Mouse (Mus musculus) forebrain, embryonic 11.5 days (tissue): Measurements from ENCODE around the gene Pmm2. TPM values are rescaled to one million over a fixed set of nuclear protein-coding genes. Genes with fewer than 3 reads are reported as not detected.

Experiments
- ATAC-seq: fragments of 200-750 bp; cut with Nextera tagmentation; replicated peaks from 2 replicates; pipeline ENCODE4 v1.8.0; 2017; ENCODE audit warnings: moderate TSS enrichment; ENCODE audit not compliant: low FRiP score
- DNase-seq: peaks from one replicate; pipeline ENCODE4 v3.0.0-alpha.2; 2017; ENCODE audit warnings: low spot score
- H3K27ac ChIP-seq: fragments of 300-500 bp; sonication (generic); 2 replicates; pipeline ENCODE4 v1.5.1; 2014; ENCODE audit warnings: low read depth, low read length
- H3K27me3 ChIP-seq: fragments of 300-500 bp; sonication (generic); 2 replicates; pipeline ENCODE4 v1.6.1; 2014; ENCODE audit warnings: mild to moderate bottlenecking, low read length, mixed read lengths; ENCODE audit not compliant: control insufficient read depth, insufficient read depth
- H3K36me3 ChIP-seq: fragments of 300-500 bp; sonication (generic); 2 replicates; pipeline ENCODE4 v1.6.1; 2014; ENCODE audit warnings: mild to moderate bottlenecking, low read length, moderate library complexity, mixed read lengths; ENCODE audit not compliant: control insufficient read depth, insufficient read depth
- H3K4me1 ChIP-seq: fragments of 300-500 bp; sonication (generic); replicated peaks from 2 replicates; pipeline ENCODE4 v1.6.1; 2014; ENCODE audit warnings: low read length, mixed read lengths; ENCODE audit not compliant: control insufficient read depth, insufficient read depth
- H3K4me2 ChIP-seq: fragments of 300-500 bp; sonication (generic); 2 replicates; pipeline ENCODE4 v1.6.1; 2014; ENCODE audit warnings: low read depth, mild to moderate bottlenecking, low read length, moderate library complexity, mixed read lengths; ENCODE audit not compliant: severe bottlenecking
- H3K4me3 ChIP-seq: fragments of 300-500 bp; sonication (generic); 2 replicates; pipeline ENCODE4 v1.5.1; 2014; ENCODE audit warnings: low read depth, low read length
- H3K9ac ChIP-seq: fragments of 300-500 bp; sonication (generic); 2 replicates; pipeline ENCODE4 v1.6.1; 2014; ENCODE audit warnings: low read length
- H3K9me3 ChIP-seq: fragments of 300-500 bp; sonication (generic); 2 replicates; pipeline ENCODE4 v1.6.1; 2016; ENCODE audit warnings: low read length, mixed read lengths; ENCODE audit not compliant: control insufficient read depth
- WGBS: fragments of 180-500 bp; shearing (Covaris S2); extraction: QIAGEN DNeasy Blood & Tissue Kit; methylation state at CpG from one replicate; pipeline ENCODE4 v1.1.7; 2014; 5-methylcytosine and 5-hydroxymethylcytosine counted together
- polyA plus RNA-seq: library from polyadenylated mRNA; unstranded; fragments of >200 nt; fragmentation: Nextera tagmentation; extraction: Ambion mirVana; gene quantifications from 2 replicates; pipeline ENCODE4 v1.2.1, GENCODE M21; 2014

Pmm2 gene
- polyA plus RNA-seq, 1 experiment from 2014 or later: 43.8 TPM

GRCm38 (mm10) chr16:8663606-8664539 lies 26.4 kb downstream of the Pmm2 start:
- Histone ChIP-seq H3K4me3 (no peak overlapping the region), H3K27ac (no peak overlapping the region), H3K4me2 (no peak overlapping the region), H3K9ac (no peak overlapping the region), H3K27me3 (no peaks in the 10 kb centered on the region), H3K9me3 (no peaks in the 10 kb centered on the region), H3K36me3 (no peaks in the 10 kb centered on the region), H3K4me1 (no peaks in the 10 kb centered on the region; the same call in 1 of the 2 replicates)
- 86% methylated on average over 23 of the region's 24 CpGs for WGBS
- no peak for DNase-seq
- no peak for ATAC-seq

- Histone ChIP-seq H3K9me3 (no peaks in the 10 kb centered on the region), H3K4me1 (peaks cover 8% of the 10 kb centered on the region), H3K9ac (no peak overlapping the region), H3K4me3 (no peak overlapping the region), H3K4me2 (no peak overlapping the region), H3K36me3 (no peaks in the 10 kb centered on the region), H3K27ac (no peak overlapping the region), H3K27me3 (no peaks in the 10 kb centered on the region)
- ATAC-seq (no peak), DNase-seq (no peak)
- WGBS: 81% methylated on average over 5 of the region's 5 CpGs
Observed at GRCm38 (mm10) chr16:8665367-8665766, 27.9 kb downstream of the Pmm2 start.

DNA sequence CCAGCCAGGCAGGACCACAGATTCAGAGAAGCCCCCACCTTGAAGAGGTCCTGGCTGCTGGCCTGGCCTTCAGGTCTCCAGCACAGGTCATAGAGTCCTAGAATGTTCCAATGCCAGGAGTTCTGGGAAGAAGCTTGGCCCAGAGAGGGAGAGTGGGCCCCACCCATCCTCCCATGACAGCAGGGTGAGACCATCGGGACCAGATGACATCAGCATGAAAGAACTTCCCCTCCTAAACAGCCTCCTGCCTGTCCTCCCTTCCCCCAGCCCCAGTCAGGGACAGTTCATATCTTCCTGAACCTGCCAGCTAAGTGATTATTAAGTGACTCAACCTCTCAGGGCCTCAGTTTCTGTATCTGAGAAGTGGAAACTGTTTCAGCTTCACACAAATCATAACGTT lies 29.0 kb downstream of the Pmm2 start:
- Histone ChIP-seq H3K4me3 (no peak overlapping the region), H3K27me3 (no peaks in the 10 kb centered on the region), H3K9me3 (no peaks in the 10 kb centered on the region), H3K36me3 (no peaks in the 10 kb centered on the region), H3K27ac (no peak overlapping the region), H3K4me1 (peaks cover 11% of the 10 kb centered on the region), H3K9ac (no peak overlapping the region), H3K4me2 (no peak overlapping the region)
- ATAC-seq (no peak), DNase-seq (no peak)
- WGBS: 84% methylated on average over 2 of the region's 2 CpGs

DNA sequence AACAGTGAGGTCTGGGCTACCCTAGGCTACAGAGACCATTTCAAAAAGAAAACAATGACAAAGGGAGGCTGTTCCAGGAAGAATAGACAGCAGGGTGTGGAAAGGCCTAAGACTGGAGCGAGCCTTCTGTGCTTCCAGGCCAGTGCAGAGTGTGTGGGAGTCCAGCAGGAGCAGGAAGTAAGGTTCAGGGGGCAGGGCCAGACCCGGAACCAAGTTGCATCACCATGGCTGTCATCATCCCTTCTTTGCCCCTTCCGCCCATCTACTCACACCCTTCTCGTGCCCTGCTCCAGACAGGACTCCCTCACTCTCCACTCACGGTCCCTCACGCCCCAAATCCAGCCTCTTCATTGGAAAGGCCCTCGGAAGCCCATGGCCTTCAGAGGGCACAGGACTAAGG lies 29.8 kb downstream of the Pmm2 start:
- Histone ChIP-seq H3K36me3 (no peaks in the 10 kb centered on the region), H3K4me2 (no peak overlapping the region), H3K4me1 (peaks cover 11% of the 10 kb centered on the region), H3K27me3 (no peaks in the 10 kb centered on the region), H3K27ac (no peak overlapping the region), H3K9me3 (no peaks in the 10 kb centered on the region), H3K4me3 (no peak overlapping the region), H3K9ac (no peak overlapping the region)
- DNase-seq (no peak), ATAC-seq (no peak)
- WGBS: 89% methylated on average over 7 of the region's 7 CpGs

DNA sequence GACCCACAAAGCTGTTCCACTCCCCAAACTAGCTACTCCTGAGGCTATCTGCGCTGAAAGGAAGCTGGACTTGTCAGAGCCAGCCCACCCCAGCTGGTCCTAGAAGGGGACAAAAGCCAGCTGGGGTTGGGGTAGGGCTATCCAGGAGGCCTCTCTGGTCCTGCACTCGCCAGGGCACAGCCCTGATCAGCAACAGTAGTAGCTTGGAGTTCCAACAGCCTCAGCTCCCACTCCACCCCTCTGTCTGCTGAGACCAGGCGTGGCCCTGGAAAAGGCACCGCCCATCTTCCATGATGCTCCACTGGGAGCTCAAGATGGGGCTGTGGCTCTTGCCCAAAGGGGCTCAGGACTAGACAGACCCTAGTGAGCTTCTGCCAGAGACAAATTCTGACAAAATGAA lies 30.3 kb downstream of the Pmm2 start:
- DNase-seq (no peak), ATAC-seq (no peak)
- H3K4me2 ChIP-seq: no peak overlapping the region
- no peak overlapping the region for H3K4me3 ChIP-seq
- H3K27me3 ChIP-seq: no peaks in the 10 kb centered on the region
- no peak overlapping the region for H3K9ac ChIP-seq
- H3K4me1 ChIP-seq: peaks cover 11% of the 10 kb centered on the region
- WGBS: 75% methylated on average over 4 of the region's 4 CpGs
- H3K36me3 ChIP-seq: no peaks in the 10 kb centered on the region
- H3K27ac ChIP-seq: no peak overlapping the region
- no peaks in the 10 kb centered on the region for H3K9me3 ChIP-seq

- WGBS: 79% methylated on average over 2 of the region's 2 CpGs
- Histone ChIP-seq H3K4me2 (no peak overlapping the region), H3K36me3 (no peaks in the 10 kb centered on the region), H3K9ac (no peak overlapping the region), H3K27ac (no peak overlapping the region), H3K27me3 (peaks cover 2% of the 10 kb centered on the region; the same call in 1 of the 2 replicates), H3K9me3 (no peaks in the 10 kb centered on the region), H3K4me1 (peaks cover 11% of the 10 kb centered on the region), H3K4me3 (no peak overlapping the region)
- ATAC-seq (no peak), DNase-seq (no peak)
Observed at GRCm38 (mm10) chr16:8668386-8668785, 30.9 kb downstream of the Pmm2 start.

DNA sequence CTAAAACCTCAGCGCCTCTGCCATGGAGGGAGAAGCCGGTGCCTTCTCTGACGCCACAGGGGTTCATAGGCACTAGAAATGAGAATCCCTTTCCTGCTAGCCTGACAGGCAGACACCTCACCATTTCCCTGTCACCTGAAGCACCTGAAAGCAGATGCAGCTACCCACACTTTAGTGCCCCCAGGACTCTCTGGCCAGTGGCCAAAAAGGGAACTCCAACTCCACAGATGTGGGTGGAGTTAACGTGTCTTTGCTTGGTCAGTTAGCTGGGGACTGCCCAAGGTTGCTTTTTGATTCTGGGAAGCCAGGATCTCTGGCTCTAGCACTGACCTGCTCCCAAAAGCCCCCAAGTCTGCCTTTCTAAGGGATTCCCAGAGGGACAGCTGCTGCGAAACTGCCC lies 32.0 kb downstream of the Pmm2 start:
- H3K4me2 ChIP-seq: peak overlapping the region; percentile 65
- H3K9me3 ChIP-seq: no peaks in the 10 kb centered on the region
- no peaks in the 10 kb centered on the region for H3K36me3 ChIP-seq
- peaks cover 11% of the 10 kb centered on the region for H3K4me1 ChIP-seq
- ATAC-seq (no peak), DNase-seq (no peak)
- WGBS: 44% methylated on average over 5 of the region's 5 CpGs
- peak overlapping the region; percentile 65; the same call in 1 of the 2 replicates for H3K4me3 ChIP-seq
- no peak overlapping the region for H3K27ac ChIP-seq
- peak overlapping the region; percentile 37; the same call in 1 of the 2 replicates for H3K9ac ChIP-seq
- peaks cover 5% of the 10 kb centered on the region; the same call in 1 of the 2 replicates for H3K27me3 ChIP-seq

- DNase-seq (peak; percentile 77), ATAC-seq (peak; percentile 55)
- Histone ChIP-seq H3K9ac (peak overlapping the region; percentile 76), H3K27ac (peak overlapping the region; percentile 46), H3K9me3 (no peaks in the 10 kb centered on the region), H3K4me2 (peak overlapping the region; percentile 65), H3K27me3 (peaks cover 5% of the 10 kb centered on the region; the same call in 1 of the 2 replicates), H3K4me3 (peak overlapping the region; percentile 65), H3K36me3 (no peaks in the 10 kb centered on the region), H3K4me1 (peaks cover 11% of the 10 kb centered on the region)
- WGBS: 2% methylated on average over 15 of the region's 15 CpGs
Observed at GRCm38 (mm10) chr16:8670041-8671035, 32.9 kb downstream of the Pmm2 start.
